Mouse (Mus musculus) layer of hippocampus, adult 8-10 months (tissue): ENCODE measurements at regions not wholly inside any gene's neighbourhood (a gene's known extent, or its start where the extent isn't known, plus 50 kb on each side); places are given as distances from the start of the nearest gene placed in this dataset.
"Not testable (repeated sequence)": the region's sequence is repeated elsewhere in the genome, so short reads cannot be mapped to it uniquely, and the experiment has no call there.

Source experiments
- DNase-seq, 2 experiments: peaks; one replicate each; pipeline ENCODE4 v3.0.0; 2022; ENCODE audit warnings: low spot score in 2 of 2

- no peak for DNase-seq
These were observed 458.8 kb upstream of the 1700008P02Rik start for GRCm38 (mm10) chr3:7079073-7079472.

- no peak for DNase-seq
These were observed 456.6 kb upstream of the 1700008P02Rik start for GRCm38 (mm10) chr3:7076850-7077249.

GRCm38 (mm10) chr3:7074488-7074887 is 454.2 kb upstream of the 1700008P02Rik start:
- DNase-seq, result no peak

GRCm38 (mm10) chr3:7041372-7042057 is 421.3 kb upstream of the 1700008P02Rik start:
- DNase-seq, result no peak

- no peak for DNase-seq
These were observed 415.6 kb upstream of the 1700008P02Rik start for GRCm38 (mm10) chr3:7035833-7036232.

- peak; percentile 12 to 28 for DNase-seq
These were observed 407.6 kb upstream of the 1700008P02Rik start for GRCm38 (mm10) chr3:7027845-7028244.

GRCm38 (mm10) chr3:7014345-7014973 is 394.2 kb upstream of the 1700008P02Rik start:
- no peak for DNase-seq

- DNase-seq, result no peak
These were observed 393.3 kb upstream of the 1700008P02Rik start for GRCm38 (mm10) chr3:7013516-7013915.

GRCm38 (mm10) chr3:7010294-7011087 is 390.2 kb upstream of the 1700008P02Rik start:
- no peak for DNase-seq

- DNase-seq, result no peak
These were observed 388.5 kb upstream of the 1700008P02Rik start for GRCm38 (mm10) chr3:7008671-7009217.

- no peak for DNase-seq
These were observed 387.6 kb upstream of the 1700008P02Rik start for GRCm38 (mm10) chr3:7007811-7008359.

- DNase-seq, result not testable (repeated sequence)
These were observed 371.5 kb upstream of the 1700008P02Rik start for GRCm38 (mm10) chr3:6991735-6992134.

- no peak for DNase-seq
These were observed 364.7 kb upstream of the 1700008P02Rik start for GRCm38 (mm10) chr3:6984918-6985317.

GRCm38 (mm10) chr3:6957681-6958080 is 337.4 kb upstream of the 1700008P02Rik start:
- DNase-seq, result no peak

GRCm38 (mm10) chr3:6932535-6933103 is 312.4 kb upstream of the 1700008P02Rik start:
- no peak for DNase-seq

GRCm38 (mm10) chr3:6926737-6927136 is 306.5 kb upstream of the 1700008P02Rik start:
- DNase-seq, result no peak

- DNase-seq, result not testable (repeated sequence)
These were observed 302.4 kb upstream of the 1700008P02Rik start for GRCm38 (mm10) chr3:6922647-6923046.

- no peak for DNase-seq
These were observed 300.0 kb upstream of the 1700008P02Rik start for GRCm38 (mm10) chr3:6920253-6920652.

GRCm38 (mm10) chr3:6887936-6888335 is 267.7 kb upstream of the 1700008P02Rik start:
- no peak for DNase-seq

GRCm38 (mm10) chr3:6887053-6887700 is 266.9 kb upstream of the 1700008P02Rik start:
- no peak for DNase-seq
